Mouse (Mus musculus): ENCODE measurements at regions not wholly inside any gene's neighbourhood (a gene's known extent, or its start where the extent isn't known, plus 50 kb on each side); places are given as distances from the start of the nearest gene placed in this dataset.

GRCm38 (mm10) chr4:114665684-114666083, 155.8 kb upstream of the Gm12830 start:
- Histone ChIP-seq H3K4me3 (ENCODE audit: low read depth, low read length) (peak overlapping the region; percentile 18), H3K9ac (replicated peaks; ENCODE audit: low read depth) (no peak overlapping the region), H3K4me1 (ENCODE audit: insufficient read depth, low read depth, low read length) (no peaks in the 10 kb centered on the region), H3K27ac (ENCODE audit: low read length) (no peak overlapping the region), H3K36me3 (ENCODE audit: insufficient read depth, low read length) (no peaks in the 10 kb centered on the region), H3K4me2 (replicated peaks; ENCODE audit: low read depth, low read length) (peak overlapping the region; percentile 32; the same call in 1 of the 2 replicates), H3K27me3 (replicated peaks; ENCODE audit: insufficient read depth, low read length) (peaks cover 26% of the 10 kb centered on the region), H3K9me3 (ENCODE audit: low read length) (no peaks in the 10 kb centered on the region)
- 4% methylated on average over 14 of the region's 14 CpGs for WGBS
- peak; percentile 79 for DNase-seq (ENCODE audit: low spot score)
- ATAC-seq = peak; percentile 79
- peak; percentile 98 for TF ChIP-seq CTCF (IDR thresholded peaks at IDR 0.05)
- no peak for TF ChIP-seq EP300 (IDR thresholded peaks at IDR 0.05)

GRCm38 (mm10) chr4:114666238-114666978, 155.1 kb upstream of the Gm12830 start:
- TF ChIP-seq CTCF (IDR thresholded peaks at IDR 0.05) = no peak
- ATAC-seq (peak; percentile 30), DNase-seq (ENCODE audit: low spot score) (no peak)
- H3K9me3 ChIP-seq (ENCODE audit: low read length) = no peaks in the 10 kb centered on the region
- H3K4me3 ChIP-seq (ENCODE audit: low read depth, low read length) = peak overlapping the region; percentile 18
- no peaks in the 10 kb centered on the region for H3K36me3 ChIP-seq (ENCODE audit: insufficient read depth, low read length)
- H3K27ac ChIP-seq (ENCODE audit: low read length) = no peak overlapping the region
- H3K27me3 ChIP-seq (replicated peaks; ENCODE audit: insufficient read depth, low read length) = peaks cover 26% of the 10 kb centered on the region
- WGBS = 12% methylated on average over 41 of the region's 41 CpGs
- no peak overlapping the region for H3K9ac ChIP-seq (replicated peaks; ENCODE audit: low read depth)
- peak overlapping the region; percentile 32; the same call in 1 of the 2 replicates for H3K4me2 ChIP-seq (replicated peaks; ENCODE audit: low read depth, low read length)
- H3K4me1 ChIP-seq (ENCODE audit: insufficient read depth, low read depth, low read length) = no peaks in the 10 kb centered on the region

GRCm38 (mm10) chr4:114666979-114667328, 154.6 kb upstream of the Gm12830 start:
- ATAC-seq (no peak), DNase-seq (ENCODE audit: low spot score) (no peak)
- Histone ChIP-seq H3K27me3 (replicated peaks; ENCODE audit: insufficient read depth, low read length) (peaks cover 26% of the 10 kb centered on the region), H3K36me3 (ENCODE audit: insufficient read depth, low read length) (no peaks in the 10 kb centered on the region), H3K9me3 (ENCODE audit: low read length) (no peaks in the 10 kb centered on the region), H3K4me2 (replicated peaks; ENCODE audit: low read depth, low read length) (0 out of 2 replicates have a peak overlapping the region, but pooled peaks have one; percentile 11), H3K9ac (replicated peaks; ENCODE audit: low read depth) (no peak overlapping the region), H3K4me3 (ENCODE audit: low read depth, low read length) (no peak overlapping the region), H3K27ac (ENCODE audit: low read length) (no peak overlapping the region), H3K4me1 (ENCODE audit: insufficient read depth, low read depth, low read length) (no peaks in the 10 kb centered on the region)
- 19% methylated on average over 12 of the region's 13 CpGs for WGBS
- TF ChIP-seq CTCF (IDR thresholded peaks at IDR 0.05) (peak; percentile 40), EP300 (IDR thresholded peaks at IDR 0.05) (no peak)

GRCm38 (mm10) chr4:114672096-114672720, 149.3 kb upstream of the Gm12830 start:
- WGBS = 35% methylated on average over 5 of the region's 5 CpGs
- DNase-seq (ENCODE audit: low spot score) (no peak), ATAC-seq (no peak)
- no peak overlapping the region for H3K9ac ChIP-seq (replicated peaks; ENCODE audit: low read depth)
- no peak overlapping the region for H3K27ac ChIP-seq (ENCODE audit: low read length)
- no peak overlapping the region for H3K4me3 ChIP-seq (ENCODE audit: low read depth, low read length)
- H3K4me1 ChIP-seq (ENCODE audit: insufficient read depth, low read depth, low read length) = no peaks in the 10 kb centered on the region
- peaks cover 8% of the 10 kb centered on the region for H3K27me3 ChIP-seq (replicated peaks; ENCODE audit: insufficient read depth, low read length)
- TF ChIP-seq CTCF (IDR thresholded peaks at IDR 0.05) (no peak), EP300 (IDR thresholded peaks at IDR 0.05) (no peak)
- no peaks in the 10 kb centered on the region for H3K9me3 ChIP-seq (ENCODE audit: low read length)
- H3K36me3 ChIP-seq (ENCODE audit: insufficient read depth, low read length) = no peaks in the 10 kb centered on the region
- no peak overlapping the region for H3K4me2 ChIP-seq (replicated peaks; ENCODE audit: low read depth, low read length)

GRCm38 (mm10) chr4:114676908-114677898, 144.3 kb upstream of the Gm12830 start:
- no peak for TF ChIP-seq EP300 (IDR thresholded peaks at IDR 0.05)
- no peak for TF ChIP-seq CTCF (IDR thresholded peaks at IDR 0.05)
- DNase-seq (ENCODE audit: low spot score) (no peak), ATAC-seq (no peak)
- Histone ChIP-seq H3K9me3 (ENCODE audit: low read length) (no peaks in the 10 kb centered on the region), H3K4me3 (ENCODE audit: low read depth, low read length) (no peak overlapping the region), H3K27me3 (replicated peaks; ENCODE audit: insufficient read depth, low read length) (no peaks in the 10 kb centered on the region), H3K36me3 (ENCODE audit: insufficient read depth, low read length) (no peaks in the 10 kb centered on the region), H3K4me1 (ENCODE audit: insufficient read depth, low read depth, low read length) (no peaks in the 10 kb centered on the region), H3K9ac (replicated peaks; ENCODE audit: low read depth) (no peak overlapping the region), H3K4me2 (replicated peaks; ENCODE audit: low read depth, low read length) (no peak overlapping the region), H3K27ac (ENCODE audit: low read length) (no peak overlapping the region)
- WGBS = 72% methylated on average over 13 of the region's 13 CpGs

All from lung, postnatal 0 days (tissue).